Mouse (Mus musculus) heart, adult 2 months (tissue): ENCODE data around the gene Lca5.

Experiments used
- CTCF ChIP-seq: fragments of 200-600 bp; IDR thresholded peaks from 2 replicates; pipeline ENCODE4 v1.8.1; 2022; ENCODE audit warnings: antibody characterized with exemption, mild to moderate bottlenecking, moderate library complexity
- EP300 ChIP-seq: fragments of 200-500 bp; IDR thresholded peaks from 2 replicates; pipeline ENCODE4 v1.6.1; 2011; ENCODE audit warnings: low read depth, low read length, control low read depth; ENCODE audit not compliant: insufficient read depth
- POLR2A ChIP-seq: fragments of 200-500 bp; IDR thresholded peaks from 2 replicates; pipeline ENCODE4 v1.6.1; 2011; ENCODE audit warnings: mild to moderate bottlenecking, low read depth, low read length, control low read depth; ENCODE audit not compliant: insufficient read depth

DNA sequence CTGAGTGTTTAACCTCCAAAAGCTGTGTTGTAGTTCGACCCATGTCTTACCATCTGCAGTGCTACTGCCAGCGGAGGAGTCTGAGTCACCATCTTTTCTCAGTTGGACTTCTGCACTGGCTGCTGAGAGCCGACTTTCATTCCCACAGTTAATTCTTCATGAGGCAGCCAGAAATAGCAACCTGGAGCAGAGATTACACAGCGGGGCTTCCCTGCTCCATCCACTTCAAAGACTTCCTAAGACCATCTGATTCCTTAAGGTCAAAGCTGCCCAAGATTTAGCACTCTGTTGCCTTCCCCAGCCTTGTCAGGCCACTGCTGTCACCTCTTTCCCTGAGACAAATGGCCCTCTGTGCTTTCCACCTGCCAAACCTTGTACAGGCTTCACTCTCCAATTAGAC, 6.4 kb downstream of the Lca5 start:
- TF ChIP-seq POLR2A (no peak), CTCF (no peak), EP300 (no peak)
